Mouse (Mus musculus): ENCODE results near the gene Zfp367.

The Zfp367 gene

DNA sequence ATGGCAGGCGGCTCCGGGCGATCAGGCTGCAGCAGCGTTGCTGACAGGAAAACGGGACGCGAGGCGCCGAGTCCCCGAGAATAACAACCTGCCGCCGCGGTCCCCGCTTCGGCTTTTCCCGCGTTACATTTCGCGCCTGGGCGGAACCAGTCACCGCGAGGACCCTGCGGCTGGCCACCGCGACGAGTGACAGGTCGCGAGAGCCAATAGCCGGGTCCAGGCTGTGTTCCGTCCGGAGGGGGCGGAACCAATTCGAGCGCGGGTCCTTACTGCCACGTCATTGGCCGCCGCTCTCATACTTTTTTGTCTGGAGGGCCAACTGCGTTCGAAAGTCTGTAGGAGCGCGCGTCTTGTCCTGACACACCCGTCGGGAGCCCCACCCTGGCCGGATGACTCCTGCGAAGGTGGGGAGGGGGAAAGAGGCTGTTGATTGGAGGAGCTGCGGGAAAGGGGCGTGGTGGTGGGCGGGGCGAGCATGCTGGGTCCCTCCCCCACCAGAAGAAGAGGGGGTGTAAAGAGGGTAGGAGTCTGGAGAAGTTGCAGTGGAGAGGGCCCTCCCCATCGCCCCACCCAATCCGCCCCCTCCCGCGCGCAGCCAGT lies at the start of gene Zfp367:
Gene Zfp367, minus strand, starts transcription at position 120 of the 600 bp plus-strand sequence.
- in situ Hi-C loops (cut with MboI; ENCODE audit: unreplicated experiment in 2 of 2) = loop anchor here in 1 of 2 experiments (10.0 kb wide), 2 partner anchors 338 to 1198 kb away; partner anchors contain the start of gene Ercc6l2

- in situ Hi-C loops (cut with MboI; ENCODE audit: unreplicated experiment in 2 of 2) = no loop called here
Measured at GRCm38 (mm10) chr13:64200911-64201310, 47.9 kb upstream of the Zfp367 start.

- in situ Hi-C loops (cut with MboI; ENCODE audit: unreplicated experiment in 2 of 2) = no loop called here
Measured at GRCm38 (mm10) chr13:64198310-64198709, 45.3 kb upstream of the Zfp367 start.

DNA sequence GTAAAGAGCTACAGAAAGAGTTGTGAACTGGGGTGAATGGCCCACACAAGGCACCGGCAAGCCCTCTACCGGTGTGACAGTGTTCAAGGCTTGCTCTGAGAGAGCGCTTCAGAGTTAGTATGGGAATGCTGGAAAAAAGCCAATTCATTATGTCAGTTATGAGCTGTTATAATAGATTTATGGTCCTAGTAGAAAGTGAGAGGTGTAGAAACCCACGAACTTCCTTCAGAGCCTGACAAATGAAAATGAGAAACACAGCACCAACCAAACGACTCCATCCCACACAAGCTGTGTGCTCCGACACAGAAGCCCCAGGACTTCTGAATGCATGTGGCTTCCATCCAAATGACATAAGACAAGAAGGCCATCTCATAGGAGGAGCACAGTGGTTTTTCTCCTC lies 44.9 kb upstream of the Zfp367 start:
- in situ Hi-C loops (cut with MboI; ENCODE audit: unreplicated experiment in 2 of 2) = no loop called here

DNA sequence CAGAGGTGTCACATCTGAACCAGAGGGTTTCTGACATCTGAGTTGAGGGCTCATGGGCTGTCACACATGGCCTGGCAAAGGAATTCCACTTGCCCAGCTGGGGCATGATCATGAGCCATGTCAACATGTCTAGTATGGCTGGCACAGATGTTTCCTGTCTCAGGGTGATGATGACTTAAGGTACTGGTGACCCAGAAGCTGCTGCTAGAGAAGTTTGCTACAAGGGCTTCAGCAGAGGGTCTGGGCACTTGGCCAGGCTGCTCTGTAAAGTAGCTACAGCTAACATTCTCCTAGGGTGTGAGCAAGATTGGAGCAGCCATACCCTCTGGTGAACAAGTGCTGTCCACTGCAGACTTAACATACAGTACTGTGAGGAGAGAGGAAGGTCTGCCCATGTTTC lies 34.1 kb upstream of the Zfp367 start:
- in situ Hi-C loops (cut with MboI; ENCODE audit: unreplicated experiment in 2 of 2) = loop anchor here (5.0 to 10.0 kb wide), 2 partner anchors 60 to 258 kb away; no protein-coding TSS in a partner anchor

- in situ Hi-C loops (cut with MboI; ENCODE audit: unreplicated experiment in 2 of 2) = loop anchor here (5.0 to 10.0 kb wide), 2 partner anchors 61 to 258 kb away; no protein-coding TSS in a partner anchor
Measured at GRCm38 (mm10) chr13:64186516-64186915, 33.5 kb upstream of the Zfp367 start.

DNA sequence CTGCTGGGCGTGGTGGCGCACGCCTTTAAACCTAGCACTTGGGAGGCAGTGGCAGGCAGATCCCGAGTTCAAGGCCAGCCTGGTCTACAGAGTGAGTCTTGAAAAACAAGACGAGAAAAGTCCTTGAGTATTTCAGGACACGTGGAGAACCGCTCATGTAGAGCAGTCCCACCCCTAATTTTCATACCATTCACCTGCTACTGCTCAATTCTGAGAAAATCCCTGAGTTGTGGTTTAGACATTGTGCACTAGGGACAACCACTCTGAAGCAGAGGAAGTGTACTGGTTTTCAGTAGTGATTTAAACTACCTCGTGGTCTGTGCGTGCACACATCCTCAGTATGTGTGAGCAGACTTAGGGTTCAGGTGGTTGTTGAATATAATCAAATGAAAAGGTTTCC lies 32.6 kb upstream of the Zfp367 start:
- in situ Hi-C loops (cut with MboI; ENCODE audit: unreplicated experiment in 2 of 2) = loop anchor here (5.0 to 10.0 kb wide), 2 partner anchors 62 to 259 kb away; no protein-coding TSS in a partner anchor

- in situ Hi-C loops (cut with MboI; ENCODE audit: unreplicated experiment in 2 of 2) = loop anchor here (5.0 to 10.0 kb wide), 2 partner anchors 62 to 260 kb away; no protein-coding TSS in a partner anchor
Measured at GRCm38 (mm10) chr13:64185176-64185575, 32.2 kb upstream of the Zfp367 start.

DNA sequence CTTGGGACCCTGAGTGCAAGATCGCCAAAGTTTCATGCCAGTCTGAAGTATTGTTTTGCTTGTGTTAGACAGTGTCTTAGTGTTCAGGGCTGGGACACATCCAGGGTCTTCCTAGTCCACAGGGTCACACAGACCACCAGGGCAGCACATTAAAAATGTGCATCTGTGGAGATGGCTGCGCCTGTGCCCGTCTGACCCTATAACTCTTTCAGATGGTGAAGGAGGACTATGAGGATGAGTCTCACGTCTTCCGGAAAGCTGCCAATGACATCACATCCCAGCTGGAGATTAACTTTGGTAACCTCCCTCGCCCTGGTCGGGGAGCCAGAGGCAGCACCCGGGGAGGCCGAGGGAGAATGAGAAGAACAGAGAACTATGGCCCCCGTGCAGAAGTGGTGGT lies 31.4 kb upstream of the Zfp367 start:
- in situ Hi-C loops (cut with MboI; ENCODE audit: unreplicated experiment in 2 of 2) = loop anchor here (5.0 to 10.0 kb wide), 3 partner anchors 82 to 260 kb away; no protein-coding TSS in a partner anchor

DNA sequence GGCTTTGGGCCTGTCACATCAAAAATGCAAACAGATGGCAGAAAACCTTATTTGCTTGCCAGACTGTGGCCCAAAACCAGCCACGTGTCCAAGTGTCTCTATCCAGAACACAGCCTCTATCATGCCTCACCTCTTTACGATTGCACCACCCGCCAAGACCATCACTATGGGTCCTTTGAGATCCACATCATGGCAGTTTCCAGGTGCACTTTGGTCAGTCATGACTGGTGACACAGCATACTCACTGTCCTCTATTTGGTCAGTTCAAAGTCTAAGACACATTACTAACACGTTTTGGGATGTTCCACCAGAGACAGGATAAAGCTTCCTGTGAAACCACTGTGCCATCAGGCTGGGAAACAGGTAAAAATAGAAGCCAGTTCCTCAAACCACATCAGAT lies 30.6 kb upstream of the Zfp367 start:
- in situ Hi-C loops (cut with MboI; ENCODE audit: unreplicated experiment in 2 of 2) = loop anchor here (5.0 to 10.0 kb wide), 3 partner anchors 81 to 261 kb away; no protein-coding TSS in a partner anchor

DNA sequence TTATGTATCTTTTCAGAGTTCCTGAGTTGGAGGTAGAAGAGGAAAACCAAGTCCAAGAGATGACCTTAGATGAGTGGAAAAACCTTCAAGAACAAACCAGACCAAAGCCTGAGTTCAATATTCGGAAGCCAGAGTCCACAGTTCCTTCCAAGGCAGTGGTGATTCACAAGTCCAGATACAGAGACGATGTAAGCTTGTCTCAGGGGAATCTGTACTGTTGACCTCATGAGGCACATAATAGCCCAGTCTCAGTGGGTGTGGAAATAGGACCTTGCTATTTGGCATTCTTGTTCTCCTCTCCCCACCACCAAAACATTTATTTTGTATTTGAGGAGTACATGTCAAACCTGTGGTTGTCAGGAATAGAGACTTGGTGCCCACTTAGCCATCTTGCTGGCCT lies 29.1 kb upstream of the Zfp367 start:
- in situ Hi-C loops (cut with MboI; ENCODE audit: unreplicated experiment in 2 of 2) = loop anchor here (5.0 to 10.0 kb wide), 3 partner anchors 80 to 263 kb away; no protein-coding TSS in a partner anchor

GRCm38 (mm10) chr13:64180888-64181287 lies 27.9 kb upstream of the Zfp367 start:
- in situ Hi-C loops (cut with MboI; ENCODE audit: unreplicated experiment in 2 of 2) = loop anchor here (5.0 to 10.0 kb wide), 3 partner anchors 79 to 264 kb away; no protein-coding TSS in a partner anchor

DNA sequence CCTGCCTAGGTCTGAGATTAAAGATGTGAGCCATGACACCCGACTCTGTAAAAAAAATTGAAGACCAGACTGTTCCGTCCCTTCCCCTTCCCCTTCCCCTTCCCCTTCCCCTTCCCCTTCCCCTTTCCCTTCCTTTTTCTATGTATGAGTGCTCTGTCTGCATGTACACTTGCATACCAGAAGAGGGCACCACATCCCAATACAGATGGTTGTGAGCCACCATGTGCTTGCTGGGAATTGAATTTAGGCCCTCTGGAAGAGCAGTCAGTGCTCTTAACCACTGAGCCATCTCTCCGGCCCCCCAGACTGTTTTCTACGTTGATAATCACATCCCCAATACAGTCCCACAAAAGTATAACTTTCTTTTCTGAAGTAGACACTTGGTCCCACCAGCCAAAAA lies 27.3 kb upstream of the Zfp367 start:
- in situ Hi-C loops (cut with MboI; ENCODE audit: unreplicated experiment in 2 of 2) = loop anchor here (5.0 to 10.0 kb wide), 3 partner anchors 78 to 265 kb away; no protein-coding TSS in a partner anchor

- in situ Hi-C loops (cut with MboI; ENCODE audit: unreplicated experiment in 2 of 2) = no loop called here
Measured at GRCm38 (mm10) chr13:64178746-64179652, 26.0 kb upstream of the Zfp367 start.

DNA sequence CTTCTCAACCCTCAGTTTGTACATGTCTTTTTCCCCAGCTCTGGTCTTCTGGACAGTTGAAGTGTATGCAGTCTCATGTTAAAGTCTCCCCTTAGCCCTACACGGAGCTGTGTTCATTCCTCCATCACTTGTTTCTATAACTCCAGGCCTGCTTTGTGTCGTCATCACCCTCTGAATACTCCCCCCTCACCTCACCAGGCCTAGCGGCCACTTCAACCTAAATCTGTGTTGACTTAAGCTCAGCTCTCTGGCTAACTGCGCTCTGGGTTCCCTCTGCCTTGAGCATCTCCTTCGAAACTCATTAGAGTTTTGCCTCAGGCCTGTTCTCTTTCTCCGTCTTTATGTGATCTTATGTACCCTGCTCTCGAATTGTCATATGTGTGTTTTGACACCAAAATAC lies 25.0 kb upstream of the Zfp367 start:
- in situ Hi-C loops (cut with MboI; ENCODE audit: unreplicated experiment in 2 of 2) = no loop called here

- in situ Hi-C loops (cut with MboI; ENCODE audit: unreplicated experiment in 2 of 2) = loop anchor here in 1 of 2 experiments (10.0 kb wide), 1 partner anchor 1105 kb away; the partner anchor contains the start of gene Zfp369
Measured at GRCm38 (mm10) chr13:64169746-64170145, 16.7 kb upstream of the Zfp367 start.

GRCm38 (mm10) chr13:64163147-64163715 lies 10.2 kb upstream of the Zfp367 start:
- in situ Hi-C loops (cut with MboI; ENCODE audit: unreplicated experiment in 2 of 2) = loop anchor here in 1 of 2 experiments (10.0 kb wide), 1 partner anchor 1112 kb away; the partner anchor contains the start of gene Zfp369

DNA sequence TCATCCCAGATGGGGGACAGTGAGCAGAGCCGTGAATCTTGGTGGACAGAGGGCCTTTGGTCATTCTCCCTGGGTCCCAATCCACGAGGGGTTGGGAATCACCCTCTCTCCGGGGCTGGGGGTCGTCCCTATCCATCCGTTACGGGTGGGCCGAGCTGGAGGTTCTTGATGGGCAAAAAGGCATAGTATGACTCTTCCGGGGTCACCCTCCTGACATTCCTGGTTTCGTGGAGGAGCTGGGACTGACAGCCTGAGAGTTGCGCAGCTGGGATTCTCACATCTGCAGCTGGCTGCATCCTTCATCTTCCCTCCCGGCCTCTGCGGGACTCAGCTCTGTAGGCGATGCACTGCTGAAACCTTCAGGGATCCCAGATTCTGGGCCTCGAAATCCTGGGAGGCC lies 9.6 kb upstream of the Zfp367 start:
- in situ Hi-C loops (cut with MboI; ENCODE audit: unreplicated experiment in 2 of 2) = loop anchor here in 1 of 2 experiments (10.0 kb wide), 1 partner anchor 1112 kb away; the partner anchor contains the start of gene Zfp369

DNA sequence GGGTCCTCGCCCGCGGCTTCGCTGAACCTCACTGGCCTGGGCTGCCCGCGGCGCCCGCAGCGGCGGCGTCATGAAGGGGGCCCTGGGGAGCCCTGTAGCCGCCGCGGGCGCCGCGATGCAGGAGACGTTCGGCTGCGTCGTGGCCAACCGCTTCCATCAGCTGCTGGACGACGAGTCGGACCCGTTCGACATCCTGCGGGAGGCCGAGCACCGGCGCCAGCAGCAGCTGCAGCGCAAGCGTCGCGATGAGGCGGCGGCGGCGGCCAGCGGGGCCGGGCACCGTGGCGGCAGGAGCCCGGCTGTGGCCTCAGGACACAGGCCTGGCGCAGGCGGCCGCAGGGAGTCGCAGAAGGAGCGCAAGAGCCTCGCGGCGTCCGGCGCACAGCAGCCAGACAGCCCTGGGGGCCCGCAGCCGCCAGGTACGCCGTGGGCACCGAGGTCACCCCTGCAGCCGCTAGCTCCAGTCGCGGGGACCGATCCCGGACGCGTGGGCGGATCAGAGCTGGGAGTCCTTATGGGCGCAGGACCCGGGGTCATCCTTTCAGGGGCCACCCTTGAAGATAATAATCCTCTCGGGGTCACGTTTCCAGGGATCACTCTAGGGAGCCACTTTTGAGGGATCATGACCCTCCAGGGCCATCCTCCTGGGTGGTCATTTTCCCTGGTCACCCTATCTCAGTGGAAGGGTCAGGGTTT lies 9.1 kb upstream of the Zfp367 start:
- in situ Hi-C loops (cut with MboI; ENCODE audit: unreplicated experiment in 2 of 2) = loop anchor here in 1 of 2 experiments (10.0 kb wide), 1 partner anchor 1113 kb away; the partner anchor contains the start of gene Zfp369

GRCm38 (mm10) chr13:64161548-64161915 lies 8.5 kb upstream of the Zfp367 start, which contains the start of gene Habp4:
Gene Habp4 (plus strand): TSS chr13:64161824.
- in situ Hi-C loops (cut with MboI; ENCODE audit: unreplicated experiment in 2 of 2) = loop anchor here in 1 of 2 experiments (10.0 kb wide), 1 partner anchor 1113 kb away; the partner anchor contains the start of gene Zfp369
